Mouse (Mus musculus): ENCODE data around the gene Xrra1. TPM values are rescaled to one million over a fixed set of nuclear protein-coding genes. Genes with fewer than 3 reads are reported as not detected.
"Not testable (repeated sequence)": the region's sequence is repeated elsewhere in the genome, so short reads cannot be mapped to it uniquely, and the experiment has no call there.

Gene Xrra1
- polyA plus RNA-seq, 1 experiment from 2014 or later, result 0.44 TPM

- ATAC-seq (ENCODE audit: low FRiP score) (no peak), DNase-seq (ENCODE audit: low spot score, missing footprints) (no peak)
- Histone ChIP-seq H3K36me3 (ENCODE audit: control insufficient read depth, insufficient read depth, low read length) (peaks cover 25% of the 10 kb centered on the region), H3K9me3 (ENCODE audit: control insufficient read depth, low read length) (peaks cover 3% of the 10 kb centered on the region; the same call in 1 of the 2 replicates), H3K4me1 (ENCODE audit: control insufficient read depth, insufficient read depth, low read length) (no peaks in the 10 kb centered on the region), H3K4me2 (no peak overlapping the region), H3K27me3 (ENCODE audit: control insufficient read depth, insufficient read depth, low read length) (no peaks in the 10 kb centered on the region), H3K4me3 (ENCODE audit: low read depth, low read length) (no peak overlapping the region), H3K27ac (ENCODE audit: low read depth, low read length) (no peak overlapping the region), H3K9ac (ENCODE audit: low read length) (no peak overlapping the region)
- 97% methylated on average over 3 of the region's 3 CpGs for WGBS
Observed at GRCm38 (mm10) chr7:99945939-99946338, 87.0 kb downstream of the Xrra1 start.

DNA sequence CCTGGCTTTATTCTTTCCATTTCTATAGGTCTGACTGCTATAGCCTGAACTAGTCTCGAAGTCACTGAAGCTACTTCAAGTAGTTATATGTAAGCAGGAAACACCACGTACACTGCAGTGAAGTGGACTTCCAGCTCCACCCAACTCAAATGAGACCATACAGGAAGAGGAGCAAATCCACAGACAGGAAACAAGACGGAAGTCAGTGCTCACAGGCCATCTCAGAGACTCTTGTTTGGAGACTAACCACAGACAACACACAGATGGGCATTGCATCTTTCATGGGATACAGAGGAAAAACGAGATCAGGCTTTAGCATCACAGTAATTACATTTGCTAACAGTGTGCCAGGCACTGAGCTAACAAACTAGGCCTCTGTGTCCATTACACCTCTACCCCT, 87.4 kb downstream of the Xrra1 start:
- no peak overlapping the region for H3K27ac ChIP-seq (ENCODE audit: low read depth, low read length)
- no peak overlapping the region for H3K4me3 ChIP-seq (ENCODE audit: low read depth, low read length)
- no peak overlapping the region for H3K9ac ChIP-seq (ENCODE audit: low read length)
- WGBS, result 97% methylated on average over 4 of the region's 4 CpGs
- ATAC-seq (ENCODE audit: low FRiP score) (no peak), DNase-seq (ENCODE audit: low spot score, missing footprints) (no peak)
- no peak overlapping the region for H3K4me2 ChIP-seq
- H3K4me1 ChIP-seq (ENCODE audit: control insufficient read depth, insufficient read depth, low read length), result no peaks in the 10 kb centered on the region
- peaks cover 3% of the 10 kb centered on the region; the same call in 1 of the 2 replicates for H3K9me3 ChIP-seq (ENCODE audit: control insufficient read depth, low read length)
- no peaks in the 10 kb centered on the region for H3K27me3 ChIP-seq (ENCODE audit: control insufficient read depth, insufficient read depth, low read length)
- peaks cover 24% of the 10 kb centered on the region for H3K36me3 ChIP-seq (ENCODE audit: control insufficient read depth, insufficient read depth, low read length)

- H3K9me3 ChIP-seq (ENCODE audit: control insufficient read depth, low read length), result peaks cover 3% of the 10 kb centered on the region; the same call in 1 of the 2 replicates
- WGBS, result 95% methylated on average over 9 of the region's 9 CpGs
- H3K27ac ChIP-seq (ENCODE audit: low read depth, low read length), result no peak overlapping the region
- peaks cover 24% of the 10 kb centered on the region for H3K36me3 ChIP-seq (ENCODE audit: control insufficient read depth, insufficient read depth, low read length)
- H3K4me2 ChIP-seq, result no peak overlapping the region
- no peak for DNase-seq (ENCODE audit: low spot score, missing footprints)
- H3K4me3 ChIP-seq (ENCODE audit: low read depth, low read length), result no peak overlapping the region
- no peaks in the 10 kb centered on the region for H3K4me1 ChIP-seq (ENCODE audit: control insufficient read depth, insufficient read depth, low read length)
- H3K27me3 ChIP-seq (ENCODE audit: control insufficient read depth, insufficient read depth, low read length), result no peaks in the 10 kb centered on the region
- ATAC-seq (ENCODE audit: low FRiP score), result no peak
- H3K9ac ChIP-seq (ENCODE audit: low read length), result no peak overlapping the region
Observed at GRCm38 (mm10) chr7:99947329-99947728, 88.4 kb downstream of the Xrra1 start.

- no peaks in the 10 kb centered on the region for H3K9me3 ChIP-seq (ENCODE audit: control insufficient read depth, low read length)
- no peak overlapping the region for H3K4me3 ChIP-seq (ENCODE audit: low read depth, low read length)
- no peak overlapping the region for H3K4me2 ChIP-seq
- H3K36me3 ChIP-seq (ENCODE audit: control insufficient read depth, insufficient read depth, low read length), result no peaks in the 10 kb centered on the region
- H3K9ac ChIP-seq (ENCODE audit: low read length), result no peak overlapping the region
- no peaks in the 10 kb centered on the region for H3K4me1 ChIP-seq (ENCODE audit: control insufficient read depth, insufficient read depth, low read length)
- ATAC-seq (ENCODE audit: low FRiP score), result no peak
- DNase-seq (ENCODE audit: low spot score, missing footprints), result no peak
- 90% methylated on average over 6 of the region's 6 CpGs for WGBS
- H3K27ac ChIP-seq (ENCODE audit: low read depth, low read length), result no peak overlapping the region
- no peaks in the 10 kb centered on the region for H3K27me3 ChIP-seq (ENCODE audit: control insufficient read depth, insufficient read depth, low read length)
Observed at GRCm38 (mm10) chr7:99953442-99954098, 94.7 kb downstream of the Xrra1 start.

- no peak overlapping the region for H3K4me3 ChIP-seq (ENCODE audit: low read depth, low read length)
- no peaks in the 10 kb centered on the region for H3K9me3 ChIP-seq (ENCODE audit: control insufficient read depth, low read length)
- DNase-seq (ENCODE audit: low spot score, missing footprints) (no peak), ATAC-seq (ENCODE audit: low FRiP score) (no peak)
- 98% methylated on average over 8 of the region's 8 CpGs for WGBS
- no peaks in the 10 kb centered on the region for H3K27me3 ChIP-seq (ENCODE audit: control insufficient read depth, insufficient read depth, low read length)
- H3K36me3 ChIP-seq (ENCODE audit: control insufficient read depth, insufficient read depth, low read length), result no peaks in the 10 kb centered on the region
- no peak overlapping the region for H3K4me2 ChIP-seq
- no peak overlapping the region for H3K27ac ChIP-seq (ENCODE audit: low read depth, low read length)
- H3K9ac ChIP-seq (ENCODE audit: low read length), result no peak overlapping the region
- H3K4me1 ChIP-seq (ENCODE audit: control insufficient read depth, insufficient read depth, low read length), result no peaks in the 10 kb centered on the region
Observed at GRCm38 (mm10) chr7:99954212-99954611, 95.3 kb downstream of the Xrra1 start.

- DNase-seq (ENCODE audit: low spot score, missing footprints), result peak; percentile 21
- WGBS, result 98% methylated on average over 7 of the region's 7 CpGs
Observed at GRCm38 (mm10) chr7:99956095-99956494, 97.2 kb downstream of the Xrra1 start.

GRCm38 (mm10) chr7:99957226-99957965, 98.5 kb downstream of the Xrra1 start:
- Histone ChIP-seq H3K27ac (ENCODE audit: low read depth, low read length) (no peak overlapping the region), H3K9me3 (ENCODE audit: control insufficient read depth, low read length) (no peaks in the 10 kb centered on the region), H3K4me1 (ENCODE audit: control insufficient read depth, insufficient read depth, low read length) (no peaks in the 10 kb centered on the region), H3K4me2 (no peak overlapping the region), H3K9ac (ENCODE audit: low read length) (no peak overlapping the region), H3K4me3 (ENCODE audit: low read depth, low read length) (no peak overlapping the region), H3K27me3 (ENCODE audit: control insufficient read depth, insufficient read depth, low read length) (no peaks in the 10 kb centered on the region), H3K36me3 (ENCODE audit: control insufficient read depth, insufficient read depth, low read length) (no peaks in the 10 kb centered on the region)
- peak; percentile 37 for DNase-seq (ENCODE audit: low spot score, missing footprints)
- ATAC-seq (ENCODE audit: low FRiP score), result no peak
- 88% methylated on average over 12 of the region's 12 CpGs for WGBS

More at GRCm38 (mm10) chr7:99956095-99956494, 97.2 kb downstream of the Xrra1 start:
- Histone ChIP-seq H3K27ac (ENCODE audit: low read depth, low read length) (no peak overlapping the region), H3K9ac (ENCODE audit: low read length) (no peak overlapping the region), H3K36me3 (ENCODE audit: control insufficient read depth, insufficient read depth, low read length) (no peaks in the 10 kb centered on the region), H3K9me3 (ENCODE audit: control insufficient read depth, low read length) (no peaks in the 10 kb centered on the region), H3K4me1 (ENCODE audit: control insufficient read depth, insufficient read depth, low read length) (no peaks in the 10 kb centered on the region), H3K4me3 (ENCODE audit: low read depth, low read length) (no peak overlapping the region), H3K4me2 (no peak overlapping the region), H3K27me3 (ENCODE audit: control insufficient read depth, insufficient read depth, low read length) (no peaks in the 10 kb centered on the region)
- ATAC-seq (ENCODE audit: low FRiP score), result no peak

DNA sequence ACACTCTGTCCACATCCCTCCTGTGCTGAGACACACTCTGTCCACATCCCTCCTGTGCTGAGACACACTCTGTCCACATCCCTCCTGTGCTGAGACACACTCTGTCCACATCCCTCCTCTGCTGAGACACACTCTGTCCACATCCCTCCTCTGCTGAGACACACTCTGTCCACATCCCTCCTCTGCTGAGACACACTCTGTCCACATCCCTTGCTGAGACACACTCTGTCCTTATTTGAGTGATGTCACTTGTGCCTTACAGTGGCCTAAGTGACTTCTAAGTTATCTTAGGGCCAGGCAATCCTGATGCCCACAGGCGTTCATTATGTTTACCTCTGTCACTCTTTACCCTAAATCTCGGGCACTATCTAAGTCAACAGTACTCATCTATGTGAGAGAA, 101.7 kb downstream of the Xrra1 start:
- H3K4me2 ChIP-seq; H3K27ac ChIP-seq (ENCODE audit: low read depth, low read length); DNase-seq (ENCODE audit: low spot score, missing footprints); ATAC-seq (ENCODE audit: low FRiP score); H3K27me3 ChIP-seq (ENCODE audit: control insufficient read depth, insufficient read depth, low read length); H3K36me3 ChIP-seq (ENCODE audit: control insufficient read depth, insufficient read depth, low read length); H3K4me1 ChIP-seq (ENCODE audit: control insufficient read depth, insufficient read depth, low read length); H3K9ac ChIP-seq (ENCODE audit: low read length); H3K9me3 ChIP-seq (ENCODE audit: control insufficient read depth, low read length); H3K4me3 ChIP-seq (ENCODE audit: low read depth, low read length): not testable (repeated sequence)
- WGBS, result 81% methylated on average over 2 of the region's 2 CpGs

- Histone ChIP-seq H3K27ac (ENCODE audit: low read depth, low read length) (no peak overlapping the region), H3K36me3 (ENCODE audit: control insufficient read depth, insufficient read depth, low read length) (no peaks in the 10 kb centered on the region), H3K4me3 (ENCODE audit: low read depth, low read length) (no peak overlapping the region), H3K27me3 (ENCODE audit: control insufficient read depth, insufficient read depth, low read length) (no peaks in the 10 kb centered on the region), H3K9ac (ENCODE audit: low read length) (no peak overlapping the region), H3K4me1 (ENCODE audit: control insufficient read depth, insufficient read depth, low read length) (peaks cover 14% of the 10 kb centered on the region), H3K4me2 (no peak overlapping the region), H3K9me3 (ENCODE audit: control insufficient read depth, low read length) (no peaks in the 10 kb centered on the region)
- WGBS, result 95% methylated on average over 2 of the region's 2 CpGs
- DNase-seq (ENCODE audit: low spot score, missing footprints) (no peak), ATAC-seq (ENCODE audit: low FRiP score) (no peak)
Observed at GRCm38 (mm10) chr7:99961518-99961917, 102.6 kb downstream of the Xrra1 start.
